Mouse (Mus musculus) ES-Bruce4 (cell line): ENCODE measurements around the gene Gmip.

ENCODE experiments used
- CTCF ChIP-seq: IDR thresholded peaks from one replicate; pipeline ENCODE4 v1.8.1; 2011; ENCODE audit warnings: low read depth, low read length
- EP300 ChIP-seq: IDR thresholded peaks from 2 replicates; pipeline ENCODE4 v1.6.1; 2011; ENCODE audit warnings: low read depth, low read length; ENCODE audit not compliant: insufficient read depth
- POLR2A ChIP-seq: IDR thresholded peaks from one replicate; pipeline ENCODE4 v1.8.1; 2011; ENCODE audit warnings: low read length; ENCODE audit not compliant: insufficient read depth

DNA sequence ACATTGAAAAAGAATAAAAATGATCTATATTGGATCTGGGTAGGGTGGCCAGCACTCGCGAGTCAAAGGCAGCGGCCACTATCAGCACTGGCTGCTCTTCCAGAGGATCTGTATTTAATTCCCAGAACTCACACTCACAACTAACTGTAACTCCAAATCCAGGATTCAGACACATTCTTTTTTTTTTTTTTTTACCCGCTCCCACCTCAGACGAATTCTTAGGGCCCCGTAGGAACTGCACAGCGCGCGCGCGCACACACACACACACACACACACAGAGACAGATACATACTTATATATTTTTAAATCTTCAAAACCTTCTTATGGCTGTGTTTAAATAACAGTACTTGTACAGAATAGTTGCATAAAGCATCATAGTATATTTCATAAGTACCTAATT lies 18.1 kb upstream of the Gmip start:
- TF ChIP-seq CTCF (no peak), POLR2A (no peak), EP300 (no peak)
